Mouse (Mus musculus) adrenal gland, postnatal 4 days (tissue): ENCODE measurements at regions not wholly inside any gene's neighbourhood (a gene's known extent, or its start where the extent isn't known, plus 50 kb on each side); places are given as distances from the start of the nearest gene placed in this dataset.

ENCODE experiments used
- DNase-seq, 2 experiments: peaks; one replicate each; pipeline ENCODE4 v3.0.0; 2021 to 2022; ENCODE audit warnings: low spot score in 2 of 2, mixed read lengths in 2 of 2

- no peak for DNase-seq
These were observed 87.8 kb upstream of the Tle4 start for GRCm38 (mm10) chr19:14685628-14686027.

- no peak for DNase-seq
These were observed 86.8 kb upstream of the Tle4 start for GRCm38 (mm10) chr19:14684669-14685068.

GRCm38 (mm10) chr19:14681306-14681705 is 83.5 kb upstream of the Tle4 start:
- DNase-seq, result no peak

- DNase-seq, result no peak
These were observed 81.9 kb upstream of the Tle4 start for GRCm38 (mm10) chr19:14679776-14680175.

GRCm38 (mm10) chr19:14678584-14678983 is 80.7 kb upstream of the Tle4 start:
- no peak for DNase-seq

GRCm38 (mm10) chr19:14676929-14677328 is 79.1 kb upstream of the Tle4 start:
- no peak for DNase-seq

GRCm38 (mm10) chr19:14670821-14671104 is 72.9 kb upstream of the Tle4 start:
- no peak for DNase-seq

GRCm38 (mm10) chr19:14670078-14670820 is 72.4 kb upstream of the Tle4 start:
- no peak for DNase-seq

GRCm38 (mm10) chr19:14668512-14669181 is 70.8 kb upstream of the Tle4 start:
- DNase-seq, result no peak

- DNase-seq, result no peak
These were observed 67.0 kb upstream of the Tle4 start for GRCm38 (mm10) chr19:14664682-14665417.

GRCm38 (mm10) chr19:14664096-14664586 is 66.3 kb upstream of the Tle4 start:
- no peak for DNase-seq

- no peak for DNase-seq
These were observed 65.5 kb upstream of the Tle4 start for GRCm38 (mm10) chr19:14663350-14663749.

- DNase-seq, result no peak
These were observed 61.9 kb upstream of the Tle4 start for GRCm38 (mm10) chr19:14659725-14660124.

- no peak for DNase-seq
These were observed 60.6 kb upstream of the Tle4 start for GRCm38 (mm10) chr19:14658479-14658878.

- DNase-seq, result no peak
These were observed 58.2 kb upstream of the Tle4 start for GRCm38 (mm10) chr19:14656022-14656388.

GRCm38 (mm10) chr19:14655302-14656021 is 57.6 kb upstream of the Tle4 start:
- DNase-seq, result no peak
